Mouse (Mus musculus): Measurements from ENCODE around the gene Mrgprd. TPM values are rescaled to one million over a fixed set of nuclear protein-coding genes. Genes with fewer than 3 reads are reported as not detected.

Gene Mrgprd
- polyA plus RNA-seq, 1 experiment from 2014 or later = not detected

DNA sequence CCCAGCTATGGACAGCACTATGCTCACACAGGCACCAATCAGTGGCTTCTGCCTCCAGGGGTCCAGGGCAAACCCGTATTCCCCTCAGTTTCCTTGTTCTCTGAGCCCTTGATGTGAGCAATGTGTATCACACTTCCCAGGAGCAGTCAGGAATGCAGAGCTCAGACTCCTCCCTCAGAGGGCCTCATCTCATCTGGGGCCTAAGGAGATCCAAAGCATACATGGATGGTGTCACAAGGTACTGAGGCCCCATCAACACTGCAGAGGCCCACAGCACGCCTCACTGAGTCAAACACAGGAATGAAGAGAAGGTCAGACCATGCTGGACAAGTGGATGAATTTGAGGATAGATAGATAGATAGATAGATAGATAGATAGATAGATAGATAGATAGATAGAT lies 21.9 kb upstream of the Mrgprd start:
- 66% methylated on average over 2 of the region's 2 CpGs for WGBS
- no peak overlapping the region for H3K4me3 ChIP-seq
- no peak for DNase-seq (ENCODE audit: extremely low spot score, low spot score)
- no peak overlapping the region for H3K27ac ChIP-seq
- H3K27me3 ChIP-seq (ENCODE audit: poor library complexity, severe bottlenecking) = no peaks in the 10 kb centered on the region
- no peaks in the 10 kb centered on the region for H3K36me3 ChIP-seq (replicated peaks)
- no peaks in the 10 kb centered on the region for H3K9me3 ChIP-seq
- peaks cover 8% of the 10 kb centered on the region; the same call in 1 of the 2 replicates for H3K4me1 ChIP-seq

DNA sequence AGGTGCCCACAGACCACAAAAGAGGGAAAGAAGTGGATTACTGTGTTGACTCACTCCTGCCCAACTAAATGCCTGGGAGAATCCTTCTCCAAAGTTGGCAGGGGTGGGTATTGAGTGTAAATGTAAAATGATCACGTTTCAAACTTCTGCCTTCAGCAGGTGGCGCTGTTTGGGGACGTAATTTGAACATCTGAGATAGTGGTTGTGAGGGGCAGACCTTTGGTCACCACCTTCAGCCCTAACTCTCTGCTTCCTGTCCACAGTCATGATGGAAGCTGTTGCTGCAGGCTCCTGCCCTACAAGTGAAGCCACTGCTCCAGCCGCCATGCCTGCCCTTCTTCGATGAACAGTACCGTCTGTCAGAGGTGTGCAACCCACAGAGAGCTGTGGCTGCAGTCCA lies 20.8 kb upstream of the Mrgprd start:
- WGBS = 39% methylated on average over 6 of the region's 6 CpGs
- no peak for DNase-seq (ENCODE audit: extremely low spot score, low spot score)
- no peak overlapping the region for H3K27ac ChIP-seq

DNA sequence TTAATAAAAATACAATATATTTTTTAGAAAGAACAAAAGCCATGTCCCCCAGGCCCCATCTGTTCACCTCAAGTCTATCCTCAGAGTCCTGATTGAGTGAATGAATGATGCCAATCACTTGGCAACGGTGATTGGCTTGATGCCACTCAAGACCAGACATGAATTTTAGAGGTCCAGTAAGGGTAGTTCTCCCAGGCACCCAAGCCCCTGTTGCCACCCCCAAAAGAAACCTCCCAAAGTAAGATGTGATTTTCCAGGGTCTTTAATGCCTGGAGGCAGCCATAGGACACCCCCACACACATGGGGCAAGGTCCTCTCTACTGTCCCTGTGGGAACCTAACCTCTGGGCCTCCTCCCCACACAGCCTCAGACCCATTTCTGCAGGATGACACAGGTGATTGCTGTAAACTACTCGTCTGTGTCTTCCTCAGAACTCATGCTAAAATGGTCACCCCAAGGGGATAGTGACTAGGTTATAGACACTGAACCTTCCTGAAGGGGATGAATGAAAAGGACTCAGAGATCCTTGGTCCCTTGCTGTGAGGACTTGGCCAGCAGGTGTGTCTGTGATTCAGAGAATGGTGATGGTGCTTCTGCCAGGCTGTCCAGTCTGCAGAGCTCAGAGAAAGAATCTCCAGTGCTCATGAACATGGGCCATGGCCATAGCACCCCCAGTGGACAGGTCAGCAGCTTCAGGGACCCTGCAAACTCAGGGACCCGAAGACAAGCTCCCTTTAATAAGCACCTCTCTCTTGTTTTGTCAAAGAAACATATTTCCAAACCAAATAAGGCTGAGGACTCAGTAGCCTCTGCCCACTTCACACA lies 15.8 kb upstream of the Mrgprd start:
- no peak overlapping the region for H3K4me3 ChIP-seq
- no peak overlapping the region for H3K27ac ChIP-seq
- no peaks in the 10 kb centered on the region for H3K36me3 ChIP-seq (replicated peaks)
- DNase-seq (ENCODE audit: extremely low spot score, low spot score) = no peak
- H3K9me3 ChIP-seq = no peaks in the 10 kb centered on the region
- peaks cover 36% of the 10 kb centered on the region for H3K4me1 ChIP-seq
- 0 out of 2 replicates have a peak, but pooled peaks cover 4% of the 10 kb centered on the region for H3K27me3 ChIP-seq (ENCODE audit: poor library complexity, severe bottlenecking)
- 67% methylated on average over 3 of the region's 3 CpGs for WGBS

More for the DNA sequence above, 20.8 kb upstream of the Mrgprd start:
- H3K36me3 ChIP-seq (replicated peaks) = no peaks in the 10 kb centered on the region
- H3K9me3 ChIP-seq = no peaks in the 10 kb centered on the region
- peaks cover 7% of the 10 kb centered on the region; the same call in 1 of the 2 replicates for H3K4me1 ChIP-seq
- H3K27me3 ChIP-seq (ENCODE audit: poor library complexity, severe bottlenecking) = no peaks in the 10 kb centered on the region
- no peak overlapping the region for H3K4me3 ChIP-seq

DNA sequence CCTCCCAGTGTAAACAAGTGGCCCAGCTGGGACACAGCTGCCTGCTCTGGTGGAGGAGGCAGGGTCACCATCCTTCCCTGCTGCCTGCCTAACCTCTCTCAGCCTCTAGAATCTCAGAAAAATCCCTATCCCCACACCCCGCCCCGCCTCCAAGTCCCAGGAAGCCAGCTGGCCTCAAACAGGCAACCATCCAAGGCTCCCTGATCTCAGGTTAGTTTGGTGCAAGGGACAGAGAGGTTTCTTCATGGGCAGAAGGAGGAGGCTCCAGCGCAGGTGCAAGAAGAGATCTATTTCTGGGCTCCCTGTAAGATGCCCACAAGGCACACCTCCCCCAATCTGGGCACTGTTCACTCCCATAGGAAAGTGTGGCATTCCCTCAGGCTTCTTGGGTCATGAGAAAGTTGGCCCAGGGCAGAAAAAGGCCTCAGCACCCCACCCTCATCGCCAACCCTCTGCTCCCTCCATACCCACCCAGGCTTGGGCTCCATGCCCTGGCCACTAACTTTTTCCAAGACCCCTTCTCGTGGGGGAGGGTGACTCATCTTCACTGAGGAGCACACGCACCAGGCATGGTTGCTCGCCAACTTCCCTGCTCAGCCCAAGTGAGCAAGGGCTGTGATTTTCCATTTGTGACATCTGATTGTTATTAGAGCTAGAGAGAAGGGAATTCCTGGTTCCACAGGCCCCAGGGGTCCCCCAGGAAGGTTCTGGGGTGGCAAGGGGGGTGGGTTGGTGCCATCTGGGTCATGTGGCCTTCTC lies 14.9 kb upstream of the Mrgprd start:
- no peak for DNase-seq (ENCODE audit: extremely low spot score, low spot score)
- H3K27ac ChIP-seq = no peak overlapping the region
- no peaks in the 10 kb centered on the region for H3K9me3 ChIP-seq
- H3K4me1 ChIP-seq = peaks cover 36% of the 10 kb centered on the region
- WGBS = 73% methylated on average over 7 of the region's 7 CpGs
- H3K36me3 ChIP-seq (replicated peaks) = no peaks in the 10 kb centered on the region
- H3K4me3 ChIP-seq = no peak overlapping the region
- H3K27me3 ChIP-seq (ENCODE audit: poor library complexity, severe bottlenecking) = 0 out of 2 replicates have a peak, but pooled peaks cover 4% of the 10 kb centered on the region

DNA sequence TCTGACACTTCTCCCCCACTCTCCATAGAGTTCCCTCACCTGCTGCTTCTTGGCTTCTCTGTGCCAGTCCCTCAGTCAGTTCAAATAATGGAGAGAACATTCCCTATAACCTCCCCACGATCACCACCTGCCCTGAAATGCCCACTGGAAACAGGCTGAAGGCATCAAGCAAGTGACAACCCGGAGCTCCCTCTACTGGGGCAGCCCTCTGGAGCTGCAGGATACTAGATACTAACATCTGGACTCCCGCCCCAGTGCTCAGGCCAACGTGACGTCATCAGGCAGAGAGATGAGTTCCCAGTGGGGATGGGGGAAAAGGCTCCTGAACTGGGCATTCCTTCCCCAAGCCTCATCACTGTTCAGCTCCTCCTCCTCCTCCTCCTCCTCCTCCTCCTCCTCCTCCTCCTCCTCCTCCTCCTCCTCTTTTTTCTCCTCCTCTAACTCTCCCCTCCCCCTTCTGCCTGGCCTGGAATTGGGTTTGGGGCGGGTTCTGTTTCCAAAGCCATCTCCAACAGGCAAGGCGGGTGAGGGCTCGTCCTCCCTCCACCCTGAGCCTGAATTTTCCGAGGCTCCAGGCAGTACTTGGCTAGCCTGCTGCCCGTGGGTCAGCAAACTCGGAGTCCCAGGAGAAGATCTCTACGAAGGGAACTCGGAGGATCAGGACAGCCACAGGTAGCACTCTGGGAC lies 14.2 kb upstream of the Mrgprd start, which contains the start of gene Mrgprf:
TSS of gene Mrgprf (plus strand) at position 508 of the 687 bp plus-strand sequence.
- Histone ChIP-seq H3K36me3 (replicated peaks) (no peaks in the 10 kb centered on the region), H3K27ac (peak within 1 kb of the TSS; percentile 20; the same call in 1 of the 2 replicates), H3K9me3 (no peaks in the 10 kb centered on the region), H3K4me3 (no peak within 1 kb of the TSS), H3K4me1 (peaks cover 36% of the 10 kb centered on the region), H3K27me3 (ENCODE audit: poor library complexity, severe bottlenecking) (0 out of 2 replicates have a peak, but pooled peaks cover 4% of the 10 kb centered on the region)
- WGBS = 43% methylated on average over 13 of the region's 13 CpGs
- no peak for DNase-seq (ENCODE audit: extremely low spot score, low spot score)

DNA sequence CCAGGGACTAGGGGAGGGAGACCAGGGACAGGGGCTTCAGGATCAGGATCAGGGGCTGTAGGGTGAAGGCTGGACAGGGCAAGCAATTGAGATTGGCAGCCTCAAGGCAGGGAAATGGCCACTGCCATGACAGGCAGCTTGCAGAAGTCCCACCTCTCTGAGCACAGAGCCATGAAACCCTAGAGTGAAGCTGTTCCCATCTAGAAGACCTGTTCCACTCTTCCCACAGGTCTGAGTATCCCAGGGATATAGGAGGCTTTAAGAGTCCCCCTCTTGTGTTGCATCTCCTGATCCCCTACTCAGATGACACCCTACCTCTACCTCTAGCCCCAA lies 13.7 kb upstream of the Mrgprd start:
- Histone ChIP-seq H3K27me3 (ENCODE audit: poor library complexity, severe bottlenecking) (0 out of 2 replicates have a peak, but pooled peaks cover 4% of the 10 kb centered on the region), H3K4me1 (peaks cover 36% of the 10 kb centered on the region), H3K36me3 (replicated peaks) (no peaks in the 10 kb centered on the region), H3K9me3 (no peaks in the 10 kb centered on the region), H3K27ac (peak overlapping the region; percentile 20; the same call in 1 of the 2 replicates), H3K4me3 (no peak overlapping the region)
- DNase-seq (ENCODE audit: extremely low spot score, low spot score) = no peak

DNA sequence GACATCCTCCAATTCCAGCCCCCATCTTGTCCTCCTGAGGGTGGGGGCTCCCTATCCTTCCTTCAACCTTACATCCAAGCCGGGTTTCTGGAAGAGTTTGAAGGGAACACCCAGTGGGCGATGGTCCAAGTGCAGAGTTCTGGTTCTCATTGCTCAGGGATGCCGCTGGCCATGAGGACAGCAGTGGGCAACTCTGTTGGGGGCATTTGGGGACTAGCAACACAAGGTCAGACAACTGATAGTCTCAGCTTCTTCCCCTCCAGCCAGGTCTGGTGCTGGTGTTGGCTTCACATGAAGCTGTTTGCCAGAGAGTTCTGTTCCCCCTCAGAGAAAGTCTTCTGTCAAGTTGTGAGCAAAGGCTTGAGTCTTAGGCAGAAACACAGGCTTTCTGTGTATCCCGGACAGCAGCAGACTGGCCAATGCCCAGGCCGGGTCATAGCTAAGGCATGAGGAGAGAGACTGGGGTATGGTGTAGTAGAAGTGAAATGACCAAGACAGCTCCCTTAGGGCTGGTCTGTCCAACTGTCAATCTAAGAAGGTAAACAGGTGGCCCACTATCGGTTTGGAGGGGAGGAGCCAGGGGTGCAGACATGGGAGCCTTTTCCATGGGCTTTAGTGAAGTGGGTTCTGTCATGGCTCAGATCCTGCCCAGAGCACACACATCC lies 13.2 kb upstream of the Mrgprd start:
- no peak overlapping the region for H3K4me3 ChIP-seq
- H3K36me3 ChIP-seq (replicated peaks) = no peaks in the 10 kb centered on the region
- H3K9me3 ChIP-seq = no peaks in the 10 kb centered on the region
- 0 out of 2 replicates have a peak, but pooled peaks cover 4% of the 10 kb centered on the region for H3K27me3 ChIP-seq (ENCODE audit: poor library complexity, severe bottlenecking)
- no peak overlapping the region for H3K27ac ChIP-seq
- H3K4me1 ChIP-seq = peaks cover 36% of the 10 kb centered on the region
- DNase-seq (ENCODE audit: extremely low spot score, low spot score) = no peak
- 87% methylated on average over 6 of the region's 6 CpGs for WGBS

DNA sequence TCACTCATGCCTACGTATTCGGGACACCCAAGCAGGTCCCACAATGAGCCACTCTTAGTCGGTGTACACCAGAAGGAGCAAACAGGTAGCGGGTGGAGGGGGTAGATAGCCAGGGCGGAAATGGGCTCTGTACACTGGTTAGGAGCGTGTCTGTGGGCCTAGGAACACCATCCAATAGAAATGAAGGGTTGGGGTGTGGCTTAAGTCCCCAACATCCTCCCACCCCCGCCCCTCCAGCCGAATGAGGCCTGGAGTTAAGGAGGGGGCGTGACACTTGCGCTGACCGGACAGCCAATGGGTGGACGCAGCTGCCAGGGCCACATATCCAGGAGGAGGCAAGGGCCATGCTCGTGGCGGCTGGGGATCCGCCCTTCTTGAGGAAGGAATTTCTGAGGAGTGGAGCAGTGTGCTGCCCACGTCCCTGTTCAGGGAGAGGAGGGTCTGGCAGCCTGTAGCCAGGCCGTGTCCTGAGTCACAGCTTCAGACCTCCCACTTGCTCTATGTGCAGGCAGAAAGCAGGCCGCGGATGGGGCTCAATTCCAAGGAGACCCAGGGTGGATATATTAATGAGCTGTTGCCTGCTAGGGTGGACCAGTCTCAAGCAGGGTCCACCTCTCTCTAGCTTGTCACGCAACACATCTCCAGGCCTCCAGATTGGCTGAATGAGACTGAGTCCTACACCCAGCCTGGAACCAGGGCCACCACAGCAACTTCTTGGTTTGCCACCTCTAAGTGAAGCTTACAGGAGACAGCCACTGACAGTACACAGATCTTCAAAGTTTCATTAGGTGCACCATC lies 11.9 kb upstream of the Mrgprd start:
- H3K27me3 ChIP-seq (ENCODE audit: poor library complexity, severe bottlenecking) = 0 out of 2 replicates have a peak, but pooled peaks cover 4% of the 10 kb centered on the region
- no peaks in the 10 kb centered on the region for H3K9me3 ChIP-seq
- peak; percentile 87 for DNase-seq (ENCODE audit: extremely low spot score, low spot score)
- peak overlapping the region; percentile 43 for H3K4me3 ChIP-seq
- peaks cover 36% of the 10 kb centered on the region for H3K4me1 ChIP-seq
- no peaks in the 10 kb centered on the region for H3K36me3 ChIP-seq (replicated peaks)
- 6% methylated on average over 20 of the region's 20 CpGs for WGBS
- H3K27ac ChIP-seq = peak overlapping the region; percentile 77

DNA sequence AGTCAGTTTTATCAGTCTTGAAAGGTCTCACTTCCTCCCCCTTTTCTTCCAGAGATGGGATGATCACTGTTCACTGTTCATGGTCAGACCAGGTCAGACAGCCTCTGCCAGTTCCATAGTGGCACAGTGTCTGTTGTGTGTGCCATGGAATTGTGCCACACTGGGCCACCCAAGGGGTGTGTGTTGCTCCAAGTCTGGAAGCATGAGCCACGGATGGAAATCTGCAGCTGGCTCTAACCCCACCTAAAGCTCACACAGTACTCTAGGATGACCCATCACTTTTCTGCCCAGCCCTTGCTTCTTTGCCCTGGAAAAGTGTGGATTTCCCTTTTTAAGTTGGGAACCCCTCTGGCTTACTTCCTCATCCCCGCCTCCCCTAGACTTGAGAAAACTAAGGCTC lies 10.5 kb upstream of the Mrgprd start:
- DNase-seq (ENCODE audit: extremely low spot score, low spot score) = no peak
- Histone ChIP-seq H3K36me3 (replicated peaks) (no peaks in the 10 kb centered on the region), H3K27me3 (ENCODE audit: poor library complexity, severe bottlenecking) (peaks cover 7% of the 10 kb centered on the region; the same call in 1 of the 2 replicates), H3K9me3 (no peaks in the 10 kb centered on the region), H3K4me3 (no peak overlapping the region), H3K27ac (no peak overlapping the region), H3K4me1 (peaks cover 40% of the 10 kb centered on the region)
- WGBS = 78% methylated on average over 2 of the region's 2 CpGs

DNA sequence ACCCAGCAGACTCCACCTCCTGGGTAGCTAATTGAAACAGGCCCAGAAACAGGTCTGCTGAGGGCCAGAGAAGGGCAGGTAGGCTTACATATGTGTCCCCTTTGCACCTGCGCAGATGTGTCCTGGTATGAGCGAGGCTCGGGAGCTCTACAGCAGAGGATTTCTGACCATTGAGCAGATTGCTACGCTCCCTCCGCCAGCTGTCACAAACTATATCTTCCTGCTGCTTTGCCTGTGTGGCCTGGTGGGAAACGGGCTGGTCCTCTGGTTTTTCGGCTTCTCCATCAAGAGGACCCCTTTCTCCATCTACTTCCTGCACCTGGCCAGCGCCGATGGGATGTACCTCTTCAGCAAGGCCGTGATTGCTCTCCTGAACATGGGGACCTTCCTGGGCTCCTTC lies 7.0 kb upstream of the Mrgprd start:
- no peak for DNase-seq (ENCODE audit: extremely low spot score, low spot score)
- Histone ChIP-seq H3K27ac (no peak overlapping the region), H3K36me3 (replicated peaks) (no peaks in the 10 kb centered on the region), H3K27me3 (ENCODE audit: poor library complexity, severe bottlenecking) (peaks cover 7% of the 10 kb centered on the region; the same call in 1 of the 2 replicates), H3K9me3 (no peaks in the 10 kb centered on the region), H3K4me1 (peaks cover 17% of the 10 kb centered on the region), H3K4me3 (no peak overlapping the region)
- 87% methylated on average over 10 of the region's 10 CpGs for WGBS

DNA sequence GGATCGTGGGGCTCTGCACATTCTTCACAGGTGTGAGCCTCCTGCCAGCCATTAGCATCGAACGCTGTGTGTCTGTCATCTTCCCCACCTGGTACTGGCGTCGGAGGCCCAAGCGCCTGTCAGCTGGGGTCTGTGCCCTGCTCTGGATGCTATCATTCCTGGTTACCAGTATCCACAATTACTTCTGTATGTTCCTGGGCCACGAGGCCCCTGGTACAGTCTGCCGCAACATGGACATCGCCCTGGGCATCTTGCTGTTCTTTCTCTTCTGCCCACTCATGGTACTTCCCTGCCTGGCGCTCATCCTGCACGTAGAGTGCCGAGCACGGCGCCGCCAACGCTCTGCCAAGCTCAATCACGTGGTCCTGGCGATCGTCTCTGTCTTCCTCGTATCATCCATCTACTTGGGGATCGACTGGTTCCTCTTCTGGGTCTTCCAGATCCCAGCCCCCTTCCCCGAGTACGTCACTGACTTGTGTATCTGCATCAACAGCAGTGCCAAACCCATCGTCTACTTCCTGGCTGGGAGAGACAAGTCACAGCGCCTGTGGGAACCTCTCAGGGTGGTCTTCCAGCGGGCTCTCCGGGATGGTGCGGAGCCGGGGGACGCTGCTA lies 6.5 kb upstream of the Mrgprd start:
- DNase-seq (ENCODE audit: extremely low spot score, low spot score) = no peak
- Histone ChIP-seq H3K9me3 (no peaks in the 10 kb centered on the region), H3K27me3 (ENCODE audit: poor library complexity, severe bottlenecking) (peaks cover 7% of the 10 kb centered on the region; the same call in 1 of the 2 replicates), H3K4me1 (peaks cover 12% of the 10 kb centered on the region), H3K27ac (peak overlapping the region; percentile 48; the same call in 1 of the 2 replicates), H3K36me3 (replicated peaks) (no peaks in the 10 kb centered on the region), H3K4me3 (no peak overlapping the region)
- WGBS = 84% methylated on average over 30 of the region's 30 CpGs

Measured in forebrain, embryonic 10.5 days (tissue).